Mouse (Mus musculus): Measurements from ENCODE around the gene Trim7. TPM values are rescaled to one million over a fixed set of nuclear protein-coding genes. Genes with fewer than 3 reads are reported as not detected.

Trim7 gene
- polyA plus RNA-seq, 1 experiment from 2014 or later, result 1.0 TPM

GRCm38 (mm10) chr11:48807563-48808303 is 18.2 kb upstream of the Trim7 start:
- no peak overlapping the region for H3K27ac ChIP-seq
- no peak overlapping the region for H3K4me3 ChIP-seq
- ATAC-seq (ENCODE audit: low FRiP score, low read depth), result 0 out of 2 replicates have a peak, but pooled peaks have one; percentile 3
- H3K4me1 ChIP-seq, result peaks cover 5% of the 10 kb centered on the region; the same call in 1 of the 2 replicates
- H3K36me3 ChIP-seq, result peaks cover 98% of the 10 kb centered on the region
- H3K9ac ChIP-seq, result no peak overlapping the region; the same call in 1 of the 2 replicates
- H3K9me3 ChIP-seq, result no peaks in the 10 kb centered on the region
- no peak overlapping the region for H3K4me2 ChIP-seq (replicated peaks)
- 64% methylated on average over 14 of the region's 14 CpGs for WGBS
- H3K27me3 ChIP-seq, result no peaks in the 10 kb centered on the region

GRCm38 (mm10) chr11:48808304-48808646 is 17.7 kb upstream of the Trim7 start:
- no peak overlapping the region for H3K27ac ChIP-seq
- H3K4me1 ChIP-seq, result 0 out of 2 replicates have a peak, but pooled peaks cover under 1% of the 10 kb centered on the region

GRCm38 (mm10) chr11:48808737-48809433 is 17.1 kb upstream of the Trim7 start:
- H3K27ac ChIP-seq, result no peak overlapping the region; the same call in 1 of the 2 replicates
- no peaks in the 10 kb centered on the region for H3K9me3 ChIP-seq
- H3K36me3 ChIP-seq, result peaks cover 86% of the 10 kb centered on the region
- H3K27me3 ChIP-seq, result no peaks in the 10 kb centered on the region
- no peak overlapping the region for H3K4me3 ChIP-seq
- 0 out of 2 replicates have a peak overlapping the region, but pooled peaks have one; percentile 19 for H3K9ac ChIP-seq
- no peaks in the 10 kb centered on the region; the same call in 1 of the 2 replicates for H3K4me1 ChIP-seq
- no peak overlapping the region for H3K4me2 ChIP-seq (replicated peaks)
- WGBS, result 69% methylated on average over 16 of the region's 16 CpGs
- no peak for ATAC-seq (ENCODE audit: low FRiP score, low read depth)

More at GRCm38 (mm10) chr11:48808304-48808646, 17.7 kb upstream of the Trim7 start:
- no peak overlapping the region for H3K4me2 ChIP-seq (replicated peaks)
- H3K4me3 ChIP-seq, result no peak overlapping the region
- H3K36me3 ChIP-seq, result peaks cover 93% of the 10 kb centered on the region
- H3K27me3 ChIP-seq, result no peaks in the 10 kb centered on the region
- H3K9me3 ChIP-seq, result no peaks in the 10 kb centered on the region
- H3K9ac ChIP-seq, result no peak overlapping the region
- no peak for ATAC-seq (ENCODE audit: low FRiP score, low read depth)

- peaks cover 4% of the 10 kb centered on the region for H3K4me1 ChIP-seq
- no peaks in the 10 kb centered on the region for H3K9me3 ChIP-seq
- H3K36me3 ChIP-seq, result peaks cover 82% of the 10 kb centered on the region
- no peak overlapping the region for H3K27ac ChIP-seq
- H3K27me3 ChIP-seq, result no peaks in the 10 kb centered on the region
- ATAC-seq (ENCODE audit: low FRiP score, low read depth), result no peak
- WGBS, result 64% methylated on average over 4 of the region's 4 CpGs
- no peak overlapping the region for H3K9ac ChIP-seq
- no peak overlapping the region for H3K4me2 ChIP-seq (replicated peaks)
- no peak overlapping the region for H3K4me3 ChIP-seq
Measured at GRCm38 (mm10) chr11:48809434-48809830, 16.5 kb upstream of the Trim7 start.

- H3K27me3 ChIP-seq, result no peaks in the 10 kb centered on the region
- H3K4me2 ChIP-seq (replicated peaks), result no peak overlapping the region
- no peaks in the 10 kb centered on the region for H3K9me3 ChIP-seq
- H3K9ac ChIP-seq, result no peak overlapping the region
- H3K4me1 ChIP-seq, result peaks cover 11% of the 10 kb centered on the region
- no peak overlapping the region for H3K27ac ChIP-seq
- WGBS, result 85% methylated on average over 2 of the region's 2 CpGs
- ATAC-seq (ENCODE audit: low FRiP score, low read depth), result no peak
- H3K36me3 ChIP-seq, result peaks cover 82% of the 10 kb centered on the region
- no peak overlapping the region for H3K4me3 ChIP-seq
Measured at GRCm38 (mm10) chr11:48810142-48810541, 15.8 kb upstream of the Trim7 start.

GRCm38 (mm10) chr11:48813782-48814181 is 12.2 kb upstream of the Trim7 start:
- Histone ChIP-seq H3K27ac (no peak overlapping the region), H3K9ac (no peak overlapping the region), H3K27me3 (no peaks in the 10 kb centered on the region), H3K4me2 (replicated peaks) (no peak overlapping the region), H3K9me3 (no peaks in the 10 kb centered on the region), H3K36me3 (peaks cover 52% of the 10 kb centered on the region), H3K4me1 (peaks cover 21% of the 10 kb centered on the region), H3K4me3 (no peak overlapping the region)
- no peak for ATAC-seq (ENCODE audit: low FRiP score, low read depth)

GRCm38 (mm10) chr11:48815851-48816250 is 10.1 kb upstream of the Trim7 start:
- no peaks in the 10 kb centered on the region for H3K27me3 ChIP-seq
- peaks cover 21% of the 10 kb centered on the region for H3K4me1 ChIP-seq
- peak overlapping the region; percentile 85 for H3K9ac ChIP-seq
- H3K4me2 ChIP-seq (replicated peaks), result peak overlapping the region; percentile 84
- ATAC-seq (ENCODE audit: low FRiP score, low read depth), result no peak
- no peaks in the 10 kb centered on the region for H3K9me3 ChIP-seq
- H3K4me3 ChIP-seq, result peak overlapping the region; percentile 78
- 74% methylated on average over 16 of the region's 16 CpGs for WGBS
- H3K27ac ChIP-seq, result peak overlapping the region; percentile 72; the same call in 1 of the 2 replicates
- H3K36me3 ChIP-seq, result peaks cover 33% of the 10 kb centered on the region

GRCm38 (mm10) chr11:48816281-48816781 is 9.6 kb upstream of the Trim7 start:
- ATAC-seq (ENCODE audit: low FRiP score, low read depth), result peak; percentile 28
- peaks cover 21% of the 10 kb centered on the region for H3K4me1 ChIP-seq
- H3K9ac ChIP-seq, result peak overlapping the region; percentile 85
- H3K36me3 ChIP-seq, result peaks cover 28% of the 10 kb centered on the region
- H3K4me3 ChIP-seq, result peak overlapping the region; percentile 78
- 4% methylated on average over 23 of the region's 23 CpGs for WGBS
- no peaks in the 10 kb centered on the region for H3K27me3 ChIP-seq
- peak overlapping the region; percentile 84 for H3K4me2 ChIP-seq (replicated peaks)
- H3K27ac ChIP-seq, result peak overlapping the region; percentile 72
- no peaks in the 10 kb centered on the region for H3K9me3 ChIP-seq

GRCm38 (mm10) chr11:48816800-48817665 is 8.9 kb upstream of the Trim7 start, which contains the start of gene Trim41:
TSS of gene Trim41 (minus strand) at chr11:48817353.
- H3K4me1 ChIP-seq, result peaks cover 21% of the 10 kb centered on the region
- under 1% methylated on average over 73 of the region's 77 CpGs for WGBS
- peak within 1 kb of the TSS; percentile 85 for H3K9ac ChIP-seq
- no peaks in the 10 kb centered on the region for H3K9me3 ChIP-seq
- no peaks in the 10 kb centered on the region for H3K27me3 ChIP-seq
- peaks cover 21% of the 10 kb centered on the region for H3K36me3 ChIP-seq
- peak within 1 kb of the TSS; percentile 84 for H3K4me2 ChIP-seq (replicated peaks)
- H3K27ac ChIP-seq, result peak within 1 kb of the TSS; percentile 91
- ATAC-seq (ENCODE audit: low FRiP score, low read depth), result peak; percentile 98
- H3K4me3 ChIP-seq, result peak within 1 kb of the TSS; percentile 78

GRCm38 (mm10) chr11:48817794-48818193 is 8.1 kb upstream of the Trim7 start:
- Histone ChIP-seq H3K9ac (peak overlapping the region; percentile 85), H3K4me3 (peak overlapping the region; percentile 78), H3K27ac (peak overlapping the region; percentile 91; the same call in 1 of the 2 replicates), H3K9me3 (no peaks in the 10 kb centered on the region), H3K4me1 (peaks cover 21% of the 10 kb centered on the region), H3K4me2 (replicated peaks) (peak overlapping the region; percentile 67), H3K27me3 (no peaks in the 10 kb centered on the region), H3K36me3 (peaks cover 15% of the 10 kb centered on the region)
- WGBS, result 7% methylated on average over 9 of the region's 9 CpGs
- no peak for ATAC-seq (ENCODE audit: low FRiP score, low read depth)

- Histone ChIP-seq H3K9me3 (no peaks in the 10 kb centered on the region), H3K27ac (no peak overlapping the region), H3K36me3 (peaks cover 15% of the 10 kb centered on the region), H3K27me3 (no peaks in the 10 kb centered on the region), H3K4me3 (peak overlapping the region; percentile 78), H3K9ac (peak overlapping the region; percentile 85), H3K4me1 (peaks cover 22% of the 10 kb centered on the region), H3K4me2 (replicated peaks) (peak overlapping the region; percentile 67)
- ATAC-seq (ENCODE audit: low FRiP score, low read depth), result no peak
- 1% methylated on average over 16 of the region's 16 CpGs for WGBS
Measured at GRCm38 (mm10) chr11:48818346-48818745, 7.6 kb upstream of the Trim7 start.

All from limb, embryonic 13.5 days (tissue).